Mouse (Mus musculus): ENCODE data around the gene Tnfsf13. TPM values are rescaled to one million over a fixed set of nuclear protein-coding genes. Genes with fewer than 3 reads are reported as not detected.
"Not testable (repeated sequence)": the region's sequence is repeated elsewhere in the genome, so short reads cannot be mapped to it uniquely, and the experiment has no call there.

Tnfsf13 gene
- total RNA-seq (2014; fragmentation: Nextera tagmentation) (5.0 and 6.5 TPM in 2 replicates), total RNA-seq (2017) (11.7 and 23.0 TPM in 2 replicates)

DNA sequence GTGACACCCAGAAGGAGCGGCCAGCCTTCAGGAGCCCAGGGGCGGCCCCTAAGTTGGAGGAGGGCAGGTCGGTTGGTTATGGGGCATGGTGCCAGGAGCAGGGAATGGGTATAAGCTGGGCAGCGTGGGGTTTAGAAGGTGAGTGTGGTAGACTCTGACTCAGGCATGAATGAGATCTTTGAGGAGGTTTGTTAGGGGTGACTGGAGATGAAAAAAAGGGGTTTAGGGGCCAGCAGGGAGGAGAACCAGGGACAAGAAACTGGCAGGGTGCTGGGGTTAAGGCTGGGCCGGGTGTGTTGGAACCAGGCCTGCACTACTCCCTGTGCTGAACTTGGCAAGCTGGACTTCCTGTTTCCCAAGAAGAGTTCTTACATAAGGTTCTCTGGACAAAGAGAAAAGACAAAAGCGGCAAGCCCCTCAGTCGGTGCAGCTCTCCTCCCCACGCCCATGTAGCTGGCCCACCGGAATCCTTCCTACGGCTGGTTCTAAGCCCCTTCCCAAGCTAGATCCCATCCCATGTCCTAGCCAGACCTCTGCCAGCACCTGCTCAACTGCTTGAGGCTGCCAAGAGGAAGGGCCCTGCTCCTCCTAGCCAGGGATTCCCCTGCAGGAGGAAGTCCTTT lies at the start of gene Tnfsf13:
Gene Tnfsf13, minus strand, starts transcription at position 259 of the 623 bp plus-strand sequence.
- ATAC-seq (replicated peaks; ENCODE audit: low FRiP score, low TSS enrichment, poor library complexity, severe bottlenecking) = peak; percentile 49

- ATAC-seq (replicated peaks; ENCODE audit: low FRiP score, low TSS enrichment, poor library complexity, severe bottlenecking) = not testable (repeated sequence)
Observed at GRCm38 (mm10) chr11:69731408-69731807, 45.8 kb upstream of the Tnfsf13 start.

DNA sequence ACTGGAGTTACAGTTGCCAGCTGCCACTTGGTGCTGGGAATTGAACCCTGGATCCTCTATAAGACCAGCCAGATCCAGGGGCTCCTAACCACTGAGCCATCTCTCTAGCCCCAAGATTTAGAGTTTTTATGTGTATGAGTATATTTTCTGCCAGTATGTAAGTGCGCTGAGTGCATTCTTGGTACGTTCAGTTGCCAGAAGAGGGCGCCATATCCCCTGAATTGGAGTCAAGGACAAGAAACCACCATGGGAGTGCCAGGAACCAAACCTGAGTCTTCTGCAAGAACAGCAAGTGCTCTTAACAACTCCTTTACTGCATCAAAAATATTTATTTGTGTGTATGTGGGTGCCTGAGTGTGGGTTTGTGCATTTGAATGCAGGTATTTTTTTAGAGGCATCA lies 43.5 kb upstream of the Tnfsf13 start:
- peak; percentile 65 for ATAC-seq (replicated peaks; ENCODE audit: low FRiP score, low TSS enrichment, poor library complexity, severe bottlenecking)

GRCm38 (mm10) chr11:69725951-69726350 lies 40.4 kb upstream of the Tnfsf13 start:
- ATAC-seq (replicated peaks; ENCODE audit: low FRiP score, low TSS enrichment, poor library complexity, severe bottlenecking) = no peak

GRCm38 (mm10) chr11:69723074-69723473 lies 37.5 kb upstream of the Tnfsf13 start:
- ATAC-seq (replicated peaks; ENCODE audit: low FRiP score, low TSS enrichment, poor library complexity, severe bottlenecking) = no peak

DNA sequence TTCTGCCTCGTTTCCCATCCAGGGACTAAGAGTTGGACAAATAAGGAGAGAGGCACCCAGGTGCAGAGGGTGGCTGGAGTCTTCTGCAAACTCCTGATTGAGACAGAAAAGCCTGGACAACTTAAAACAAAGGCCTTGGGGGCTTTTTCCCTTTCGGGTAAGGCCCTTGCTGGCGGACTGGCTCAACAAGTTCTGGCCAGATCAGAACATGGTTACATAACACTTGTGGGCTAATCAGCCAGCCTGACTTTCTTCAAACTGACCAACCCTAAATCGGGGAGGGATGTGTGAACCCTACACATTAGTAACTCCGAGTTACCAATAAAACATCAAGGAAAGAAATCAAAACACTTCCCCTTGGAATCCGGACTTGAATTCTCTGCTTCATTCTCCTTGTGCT lies 35.3 kb upstream of the Tnfsf13 start:
- ATAC-seq (replicated peaks; ENCODE audit: low FRiP score, low TSS enrichment, poor library complexity, severe bottlenecking) = no peak

GRCm38 (mm10) chr11:69719423-69719822 lies 33.8 kb upstream of the Tnfsf13 start:
- ATAC-seq (replicated peaks; ENCODE audit: low FRiP score, low TSS enrichment, poor library complexity, severe bottlenecking) = no peak

DNA sequence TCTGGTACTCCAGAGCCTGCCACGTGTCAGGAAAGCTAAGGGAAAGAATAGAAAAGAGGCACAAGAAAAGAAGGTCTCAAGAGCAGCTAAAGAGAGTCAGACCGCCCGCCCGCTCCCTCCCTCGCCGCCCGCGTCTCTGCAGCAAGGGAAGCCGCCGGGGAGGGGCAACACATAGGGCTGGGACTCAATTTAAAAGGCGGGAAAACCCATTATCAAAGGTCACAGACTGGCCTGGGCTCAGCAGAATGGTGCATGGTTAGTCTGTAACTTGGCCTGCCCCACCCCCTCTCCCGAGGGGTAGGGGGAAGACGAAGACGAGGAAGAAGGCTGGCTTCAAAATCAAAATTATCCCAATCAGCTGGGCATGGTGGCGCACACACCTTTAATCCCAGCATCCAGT lies 33.1 kb upstream of the Tnfsf13 start:
- no peak for ATAC-seq (replicated peaks; ENCODE audit: low FRiP score, low TSS enrichment, poor library complexity, severe bottlenecking)

GRCm38 (mm10) chr11:69716953-69717352 lies 31.4 kb upstream of the Tnfsf13 start:
- ATAC-seq (replicated peaks; ENCODE audit: low FRiP score, low TSS enrichment, poor library complexity, severe bottlenecking) = no peak

GRCm38 (mm10) chr11:69715929-69716328 lies 30.3 kb upstream of the Tnfsf13 start:
- ATAC-seq (replicated peaks; ENCODE audit: low FRiP score, low TSS enrichment, poor library complexity, severe bottlenecking) = no peak

- ATAC-seq (replicated peaks; ENCODE audit: low FRiP score, low TSS enrichment, poor library complexity, severe bottlenecking) = no peak
Observed at GRCm38 (mm10) chr11:69715482-69715881, 29.9 kb upstream of the Tnfsf13 start.

GRCm38 (mm10) chr11:69714636-69715329 lies 29.2 kb upstream of the Tnfsf13 start:
- ATAC-seq (replicated peaks; ENCODE audit: low FRiP score, low TSS enrichment, poor library complexity, severe bottlenecking) = no peak

DNA sequence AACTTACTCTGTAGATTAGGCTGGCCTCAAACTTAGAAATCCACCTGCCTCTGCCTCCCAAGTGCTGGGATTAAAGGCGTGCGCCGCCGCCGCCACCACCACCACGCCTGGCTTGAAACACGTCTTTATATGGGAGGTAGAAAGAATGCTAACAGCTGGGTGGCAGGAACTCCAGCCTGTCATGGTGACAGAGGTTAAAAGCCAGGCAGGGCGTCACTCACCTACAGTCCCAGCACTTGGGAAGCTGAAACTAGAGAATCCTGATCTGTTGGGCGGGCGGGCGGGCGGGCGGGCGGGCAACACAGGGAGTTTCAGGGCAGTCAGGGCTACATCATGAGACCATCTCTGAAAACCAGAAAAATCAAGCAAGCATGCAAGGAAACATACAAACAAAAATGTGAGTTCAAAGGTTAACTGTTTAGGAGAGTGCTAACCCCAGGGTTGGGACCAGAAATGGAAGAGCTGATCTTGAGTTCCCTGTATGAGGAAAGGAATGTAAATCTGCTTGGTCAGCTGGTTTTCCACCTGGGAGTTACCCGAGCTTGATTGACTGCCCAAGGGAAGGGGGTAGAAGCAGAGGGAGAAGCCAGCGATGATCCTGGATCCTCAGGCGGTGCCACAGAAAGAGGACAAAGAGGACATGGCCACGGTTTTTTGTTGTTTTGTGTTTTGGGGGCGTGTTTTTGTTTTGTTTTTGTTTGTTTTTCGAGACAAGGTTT lies 27.5 kb upstream of the Tnfsf13 start:
- no peak for ATAC-seq (replicated peaks; ENCODE audit: low FRiP score, low TSS enrichment, poor library complexity, severe bottlenecking)

DNA sequence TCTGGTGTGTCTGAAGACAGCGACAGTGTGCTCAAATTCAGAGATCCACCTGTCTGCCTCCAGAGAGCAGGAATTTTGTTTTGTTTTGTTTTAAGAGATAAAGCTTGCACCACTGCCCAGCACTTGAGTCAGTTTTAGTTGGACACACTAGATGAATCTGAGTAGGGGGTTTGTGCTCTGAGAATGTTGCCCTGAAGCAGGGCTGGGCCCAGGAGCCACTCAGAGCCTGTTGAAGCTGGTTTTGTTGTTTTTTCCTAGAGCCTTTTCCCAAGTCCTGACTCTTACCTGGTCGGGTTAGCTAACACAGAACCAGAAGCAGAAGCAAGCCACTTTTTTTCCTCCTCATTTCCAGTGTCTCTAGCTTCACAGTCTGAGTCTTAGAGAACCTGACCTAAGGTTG lies 25.5 kb upstream of the Tnfsf13 start:
- no peak for ATAC-seq (replicated peaks; ENCODE audit: low FRiP score, low TSS enrichment, poor library complexity, severe bottlenecking)

DNA sequence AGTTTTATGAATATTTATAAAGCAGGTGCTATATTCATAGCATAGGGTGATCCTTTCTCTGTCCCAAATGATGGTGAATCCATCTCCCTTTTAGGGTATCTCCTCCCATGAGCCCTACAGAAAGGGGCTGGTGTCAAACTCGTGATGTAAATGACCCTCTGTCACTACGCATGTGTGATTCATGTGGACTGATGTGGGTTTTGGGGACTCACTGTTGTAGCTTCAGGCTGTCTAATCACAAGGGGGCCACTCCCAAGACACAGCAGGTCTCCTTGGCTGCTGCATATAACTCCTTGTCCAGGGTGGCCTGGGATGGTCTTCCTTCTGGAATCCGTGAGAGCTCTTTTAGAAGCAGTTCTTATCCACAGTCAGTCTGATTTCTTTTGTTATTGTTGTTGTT lies 24.9 kb upstream of the Tnfsf13 start:
- ATAC-seq (replicated peaks; ENCODE audit: low FRiP score, low TSS enrichment, poor library complexity, severe bottlenecking) = no peak

DNA sequence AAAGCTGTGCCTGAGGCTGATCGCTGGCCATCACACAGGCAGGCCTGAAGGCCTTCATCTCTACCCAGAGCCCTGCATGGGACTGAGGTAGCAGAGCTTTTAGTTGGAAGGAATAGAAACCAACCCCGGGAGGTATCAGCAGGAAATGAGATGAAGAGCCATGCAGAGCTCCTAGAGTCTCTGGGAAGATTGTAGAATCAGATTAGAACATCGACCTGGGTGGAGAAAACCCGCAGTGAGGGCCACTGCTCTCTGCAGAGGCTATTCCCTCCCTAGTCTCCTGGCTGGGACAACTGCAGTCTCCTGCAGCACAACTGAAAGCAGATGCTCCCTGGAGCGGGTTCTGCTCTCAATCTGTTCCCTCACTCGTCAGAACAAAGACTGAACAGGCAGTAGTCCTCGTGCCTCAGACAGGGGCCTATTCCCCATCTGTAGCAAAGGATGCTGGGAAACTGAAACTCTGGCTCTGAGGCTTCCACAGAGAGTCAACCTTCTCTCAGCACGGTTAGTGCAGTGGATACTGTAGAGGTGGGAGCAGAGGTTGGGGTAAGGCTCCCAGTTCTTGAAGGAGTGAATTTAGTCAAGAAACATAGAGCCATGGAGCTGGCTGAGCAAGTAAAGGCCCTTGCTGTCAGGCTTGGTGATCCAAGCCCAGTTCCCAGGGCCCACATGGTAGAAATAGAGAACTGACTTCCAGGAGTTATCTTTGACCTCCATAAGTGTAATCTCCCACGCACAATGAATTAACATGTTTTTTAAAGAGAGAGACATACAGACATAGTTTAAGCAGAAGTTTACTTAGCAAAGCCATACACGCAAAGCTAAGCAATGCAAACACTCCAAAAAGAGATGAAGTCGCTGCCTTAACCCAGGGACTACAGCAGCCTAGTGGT lies 24.2 kb upstream of the Tnfsf13 start:
- ATAC-seq (replicated peaks; ENCODE audit: low FRiP score, low TSS enrichment, poor library complexity, severe bottlenecking) = peak; percentile 27; the same call in 1 of the 2 replicates

- ATAC-seq (replicated peaks; ENCODE audit: low FRiP score, low TSS enrichment, poor library complexity, severe bottlenecking) = no peak
Observed at GRCm38 (mm10) chr11:69708614-69709265, 23.2 kb upstream of the Tnfsf13 start.

DNA sequence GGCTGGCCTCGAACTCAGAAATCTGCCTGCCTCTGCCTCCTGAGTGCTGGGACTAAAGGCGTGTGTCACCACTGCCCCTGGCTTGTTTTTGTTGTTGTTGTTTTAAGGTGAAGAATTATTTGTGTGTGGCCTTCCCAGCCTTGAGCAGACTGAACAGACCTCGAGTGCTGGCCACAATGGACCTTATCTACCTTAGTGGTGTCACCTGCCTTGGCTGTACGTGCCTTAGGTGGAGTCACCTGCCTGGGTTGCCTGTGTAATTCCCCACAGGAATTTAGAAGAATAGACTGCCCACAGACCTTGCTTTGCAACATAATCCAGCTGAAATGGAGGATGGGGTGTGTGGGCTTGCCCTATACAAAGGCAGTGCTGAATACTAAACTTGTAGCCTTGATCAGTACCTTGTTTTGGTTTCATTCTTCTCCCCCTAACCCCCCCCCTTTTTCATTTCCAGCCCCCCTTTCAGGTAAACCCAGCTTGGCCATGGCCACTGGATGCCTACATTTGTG lies 22.3 kb upstream of the Tnfsf13 start:
- no peak for ATAC-seq (replicated peaks; ENCODE audit: low FRiP score, low TSS enrichment, poor library complexity, severe bottlenecking)

DNA sequence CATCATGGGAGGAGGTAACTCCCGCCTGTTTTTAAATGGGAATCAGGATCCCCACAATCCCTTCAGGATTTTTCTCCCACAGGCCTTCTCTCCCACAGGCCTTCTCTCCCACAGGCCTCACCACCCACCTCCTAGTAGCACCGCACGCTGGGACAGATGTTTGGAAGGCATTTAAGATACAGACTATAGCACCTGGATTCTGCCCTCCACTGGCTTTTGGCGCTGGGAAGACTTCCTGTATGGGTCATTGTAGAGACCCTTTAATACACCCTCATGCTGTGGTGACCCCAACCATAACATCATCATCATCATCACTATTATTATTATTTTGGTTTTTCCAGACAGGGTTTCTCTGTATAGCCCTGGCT lies 21.9 kb upstream of the Tnfsf13 start:
- ATAC-seq (replicated peaks; ENCODE audit: low FRiP score, low TSS enrichment, poor library complexity, severe bottlenecking) = no peak
